Mouse (Mus musculus) liver, postnatal 0 days (tissue): ENCODE data around the gene Ehd1.

Experiments used
- CTCF ChIP-seq: sonication (generic); IDR thresholded peaks from 2 replicates; pipeline ENCODE4 v1.5.1; 2016; ENCODE audit warnings: antibody characterized with exemption, low read depth
- EP300 ChIP-seq: IDR thresholded peaks from 2 replicates; pipeline ENCODE4 v1.6.1; 2016; ENCODE audit warnings: antibody characterized with exemption, low read depth, mild to moderate bottlenecking

DNA sequence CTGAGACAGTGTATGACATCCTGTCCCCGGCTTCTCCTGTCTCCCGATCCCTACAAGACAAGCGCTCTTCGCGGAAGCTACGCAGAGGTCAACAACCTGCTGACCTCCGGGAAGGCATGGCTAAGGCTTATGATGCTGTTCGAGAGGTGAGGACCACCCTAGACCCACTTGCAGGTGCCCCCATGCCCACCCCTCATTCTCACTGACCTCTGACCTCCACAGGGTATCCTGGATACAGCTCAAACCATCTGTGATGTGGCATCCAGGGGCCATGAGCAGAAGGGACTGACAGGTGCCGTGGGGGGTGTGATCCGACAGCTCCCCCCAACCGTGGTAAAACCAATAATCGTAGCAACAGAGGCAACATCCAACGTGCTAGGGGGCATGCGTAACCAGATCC is 15.1 kb upstream of the Ehd1 start:
- no peak for TF ChIP-seq EP300
- TF ChIP-seq CTCF, result no peak
